Mouse (Mus musculus): ENCODE results near the gene Epha10. TPM values are rescaled to one million over a fixed set of nuclear protein-coding genes. Genes with fewer than 3 reads are reported as not detected.

Gene Epha10
- polyA plus RNA-seq, 1 experiment from 2014 or later, result 0.30 TPM

GRCm38 (mm10) chr4:124951036-124951433 lies 70.3 kb downstream of the Epha10 start:
- Histone ChIP-seq H3K4me3 (replicated peaks) (no peak overlapping the region), H3K9me3 (no peaks in the 10 kb centered on the region), H3K9ac (no peak overlapping the region; the same call in 1 of the 2 replicates), H3K27ac (no peak overlapping the region), H3K27me3 (replicated peaks) (no peaks in the 10 kb centered on the region), H3K4me2 (no peak overlapping the region), H3K36me3 (no peaks in the 10 kb centered on the region), H3K4me1 (peaks cover 4% of the 10 kb centered on the region; the same call in 1 of the 2 replicates)
- 35% methylated on average over 10 of the region's 10 CpGs for WGBS
- no peak for ATAC-seq (ENCODE audit: insufficient read depth, low FRiP score, low read depth)

GRCm38 (mm10) chr4:124953546-124953945 lies 72.8 kb downstream of the Epha10 start:
- H3K4me2 ChIP-seq, result no peak overlapping the region
- 48% methylated on average over 4 of the region's 4 CpGs for WGBS
- no peaks in the 10 kb centered on the region for H3K9me3 ChIP-seq
- H3K36me3 ChIP-seq, result no peaks in the 10 kb centered on the region
- ATAC-seq (ENCODE audit: insufficient read depth, low FRiP score, low read depth), result no peak
- H3K27ac ChIP-seq, result no peak overlapping the region
- H3K4me1 ChIP-seq, result peaks cover 4% of the 10 kb centered on the region; the same call in 1 of the 2 replicates
- no peaks in the 10 kb centered on the region for H3K27me3 ChIP-seq (replicated peaks)
- no peak overlapping the region for H3K9ac ChIP-seq
- no peak overlapping the region for H3K4me3 ChIP-seq (replicated peaks)

GRCm38 (mm10) chr4:124957284-124957683 lies 76.6 kb downstream of the Epha10 start:
- Histone ChIP-seq H3K27me3 (replicated peaks) (no peaks in the 10 kb centered on the region), H3K9ac (no peak overlapping the region), H3K27ac (no peak overlapping the region), H3K4me2 (no peak overlapping the region), H3K9me3 (no peaks in the 10 kb centered on the region), H3K4me3 (replicated peaks) (no peak overlapping the region), H3K36me3 (no peaks in the 10 kb centered on the region), H3K4me1 (no peaks in the 10 kb centered on the region)
- ATAC-seq (ENCODE audit: insufficient read depth, low FRiP score, low read depth), result no peak
- 76% methylated on average over 2 of the region's 2 CpGs for WGBS

GRCm38 (mm10) chr4:124959062-124959461 lies 78.4 kb downstream of the Epha10 start:
- no peak overlapping the region for H3K4me2 ChIP-seq
- ATAC-seq (ENCODE audit: insufficient read depth, low FRiP score, low read depth), result no peak
- no peak overlapping the region for H3K4me3 ChIP-seq (replicated peaks)
- no peaks in the 10 kb centered on the region for H3K36me3 ChIP-seq
- no peaks in the 10 kb centered on the region for H3K27me3 ChIP-seq (replicated peaks)
- no peak overlapping the region for H3K9ac ChIP-seq
- H3K9me3 ChIP-seq, result no peaks in the 10 kb centered on the region
- 57% methylated on average over 11 of the region's 11 CpGs for WGBS
- no peaks in the 10 kb centered on the region for H3K4me1 ChIP-seq
- no peak overlapping the region for H3K27ac ChIP-seq

GRCm38 (mm10) chr4:124960940-124961339 lies 80.2 kb downstream of the Epha10 start:
- 87% methylated on average over 11 of the region's 11 CpGs for WGBS
- no peak overlapping the region for H3K27ac ChIP-seq

GRCm38 (mm10) chr4:124962576-124962975 lies 81.9 kb downstream of the Epha10 start:
- WGBS, result 29% methylated on average over 11 of the region's 11 CpGs
- H3K9me3 ChIP-seq, result no peaks in the 10 kb centered on the region

More at GRCm38 (mm10) chr4:124960940-124961339, 80.2 kb downstream of the Epha10 start:
- ATAC-seq (ENCODE audit: insufficient read depth, low FRiP score, low read depth), result no peak
- no peak overlapping the region for H3K9ac ChIP-seq
- H3K4me2 ChIP-seq, result no peak overlapping the region
- no peaks in the 10 kb centered on the region for H3K9me3 ChIP-seq
- H3K4me3 ChIP-seq (replicated peaks), result no peak overlapping the region
- H3K4me1 ChIP-seq, result no peaks in the 10 kb centered on the region
- H3K36me3 ChIP-seq, result no peaks in the 10 kb centered on the region
- no peaks in the 10 kb centered on the region for H3K27me3 ChIP-seq (replicated peaks)

GRCm38 (mm10) chr4:124964912-124965599 lies 84.4 kb downstream of the Epha10 start:
- ATAC-seq (ENCODE audit: insufficient read depth, low FRiP score, low read depth), result no peak; the same call in 1 of the 2 replicates
- no peaks in the 10 kb centered on the region for H3K4me1 ChIP-seq
- no peak overlapping the region for H3K4me2 ChIP-seq
- no peaks in the 10 kb centered on the region for H3K27me3 ChIP-seq (replicated peaks)
- 18% methylated on average over 8 of the region's 8 CpGs for WGBS
- no peak overlapping the region for H3K4me3 ChIP-seq (replicated peaks)
- H3K36me3 ChIP-seq, result no peaks in the 10 kb centered on the region
- H3K27ac ChIP-seq, result no peak overlapping the region
- H3K9me3 ChIP-seq, result no peaks in the 10 kb centered on the region
- H3K9ac ChIP-seq, result no peak overlapping the region

More at GRCm38 (mm10) chr4:124962576-124962975, 81.9 kb downstream of the Epha10 start:
- Histone ChIP-seq H3K4me3 (replicated peaks) (no peak overlapping the region), H3K4me2 (no peak overlapping the region), H3K4me1 (no peaks in the 10 kb centered on the region), H3K9ac (no peak overlapping the region), H3K27ac (no peak overlapping the region), H3K27me3 (replicated peaks) (no peaks in the 10 kb centered on the region), H3K36me3 (no peaks in the 10 kb centered on the region)
- no peak for ATAC-seq (ENCODE audit: insufficient read depth, low FRiP score, low read depth)

Other genes starting within 250 kb of the Epha10 start
- gene Pou3f1, start 224.1 kb upstream of the Epha10 start, polyA plus RNA-seq (2015; fragmentation: Nextera tagmentation; extraction: Ambion mirVana), result 0.14 TPM in 2 replicates
- gene Utp11, start 187.3 kb upstream of the Epha10 start, polyA plus RNA-seq (2015; fragmentation: Nextera tagmentation; extraction: Ambion mirVana), result 79.4 and 82.1 TPM in 2 replicates
- 12.3 and 14.2 TPM in 2 replicates for gene Fhl3, start 180.2 kb upstream of the Epha10 start, polyA plus RNA-seq (2015; fragmentation: Nextera tagmentation; extraction: Ambion mirVana)
- gene Sf3a3, start 166.1 kb upstream of the Epha10 start, polyA plus RNA-seq (2015; fragmentation: Nextera tagmentation; extraction: Ambion mirVana), result 133 and 140 TPM in 2 replicates
- 27.1 and 31.6 TPM in 2 replicates for gene Inpp5b, start 139.0 kb upstream of the Epha10 start, polyA plus RNA-seq (2015; fragmentation: Nextera tagmentation; extraction: Ambion mirVana)
- gene Mtf1, start 78.8 kb upstream of the Epha10 start, polyA plus RNA-seq (2015; fragmentation: Nextera tagmentation; extraction: Ambion mirVana), result 11.7 and 13.2 TPM in 2 replicates
- gene Yrdc, start 30.2 kb upstream of the Epha10 start, polyA plus RNA-seq (2015; fragmentation: Nextera tagmentation; extraction: Ambion mirVana), result 34.2 and 36.1 TPM in 2 replicates
- gene 1110065P20Rik, start 29.7 kb upstream of the Epha10 start, polyA plus RNA-seq (2015; fragmentation: Nextera tagmentation; extraction: Ambion mirVana), result 60.5 and 63.3 TPM in 2 replicates
- gene Maneal, start 18.7 kb upstream of the Epha10 start, polyA plus RNA-seq (2015; fragmentation: Nextera tagmentation; extraction: Ambion mirVana), result 0.55 and 0.68 TPM in 2 replicates
- 11.3 and 13.8 TPM in 2 replicates for gene 9930104L06Rik, start 56.1 kb downstream of the Epha10 start, polyA plus RNA-seq (2015; fragmentation: Nextera tagmentation; extraction: Ambion mirVana)
- 118 and 128 TPM in 2 replicates for gene Cdca8, start 58.4 kb downstream of the Epha10 start, polyA plus RNA-seq (2015; fragmentation: Nextera tagmentation; extraction: Ambion mirVana)
- gene Rspo1, start 105.5 kb downstream of the Epha10 start, polyA plus RNA-seq (2015; fragmentation: Nextera tagmentation; extraction: Ambion mirVana), result 12.9 and 14.5 TPM in 2 replicates
- gene Gnl2, start 135.7 kb downstream of the Epha10 start, polyA plus RNA-seq (2015; fragmentation: Nextera tagmentation; extraction: Ambion mirVana), result 76.1 and 78.3 TPM in 2 replicates
- 0.08 and 0.22 TPM in 2 replicates for gene Dnali1, start 184.8 kb downstream of the Epha10 start, polyA plus RNA-seq (2015; fragmentation: Nextera tagmentation; extraction: Ambion mirVana)
- 26.3 and 27.5 TPM in 2 replicates for gene Snip1, start 185.8 kb downstream of the Epha10 start, polyA plus RNA-seq (2015; fragmentation: Nextera tagmentation; extraction: Ambion mirVana)
- 45.9 and 52.1 TPM in 2 replicates for gene Meaf6, start 204.2 kb downstream of the Epha10 start, polyA plus RNA-seq (2015; fragmentation: Nextera tagmentation; extraction: Ambion mirVana)
- 1.3 and 1.5 TPM in 2 replicates for gene Zc3h12a, start 246.9 kb downstream of the Epha10 start, polyA plus RNA-seq (2015; fragmentation: Nextera tagmentation; extraction: Ambion mirVana)

All from stomach, embryonic 15.5 days (tissue).